Mouse (Mus musculus) right cerebral cortex, postnatal 36 days (tissue): ENCODE measurements around the gene Rnf213.
"Not testable (repeated sequence)": the region's sequence is repeated elsewhere in the genome, so short reads cannot be mapped to it uniquely, and the experiment has no call there.

Experiments used
- DNase-seq, 2 experiments: peaks; one replicate each; pipeline ENCODE4 v3.0.0; 2022; ENCODE audit warnings: low spot score in 2 of 2, mixed read lengths in 1 of 2

Gene Rnf213

DNA sequence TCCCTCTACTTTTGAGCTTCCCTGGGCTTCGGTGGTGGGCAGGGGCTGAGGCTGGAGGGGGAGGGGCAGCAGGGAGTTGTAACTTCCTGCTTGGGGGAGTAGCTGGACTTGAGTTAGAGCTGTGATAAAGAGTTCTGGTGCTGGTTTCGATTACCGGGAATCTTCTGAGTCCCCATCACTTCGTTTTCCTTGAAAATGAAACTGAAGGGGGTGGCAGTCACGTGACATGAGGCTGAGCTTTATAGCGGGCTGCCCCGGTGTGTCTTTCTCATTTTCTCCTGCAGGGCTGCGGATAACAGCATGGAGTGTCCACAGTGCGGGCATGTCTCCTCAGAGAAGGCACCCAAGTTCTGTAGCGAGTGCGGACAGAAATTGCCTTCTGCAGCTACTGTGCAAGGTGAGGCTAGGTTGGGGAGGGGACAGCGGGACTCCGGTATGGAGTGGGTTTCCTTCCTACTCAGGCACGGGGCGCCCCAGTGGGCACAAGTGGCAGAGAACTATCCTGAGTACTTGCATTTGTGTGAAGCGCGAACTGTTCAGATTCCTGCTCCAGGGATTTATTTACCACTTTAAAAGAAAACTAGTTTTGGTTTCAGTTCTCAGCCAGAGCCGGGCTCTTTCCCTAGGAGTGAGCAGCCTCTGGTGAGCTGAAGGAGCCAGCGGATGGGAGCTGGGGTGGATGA is at the start of gene Rnf213:
TSS of gene Rnf213 (plus strand) at position 301 of the 683 bp plus-strand sequence.
- DNase-seq = peak in 1 of 2 experiments; percentile 11

GRCm38 (mm10) chr11:119344178-119344577 is 48.7 kb upstream of the Rnf213 start:
- no peak for DNase-seq

- DNase-seq = no peak
These were observed 48.0 kb upstream of the Rnf213 start for GRCm38 (mm10) chr11:119344865-119345264.

GRCm38 (mm10) chr11:119347125-119347524 is 45.8 kb upstream of the Rnf213 start:
- DNase-seq = no peak

GRCm38 (mm10) chr11:119352113-119352512 is 40.8 kb upstream of the Rnf213 start:
- no peak for DNase-seq

- DNase-seq = no peak
These were observed 39.0 kb upstream of the Rnf213 start for GRCm38 (mm10) chr11:119353946-119354345.

- DNase-seq = peak in 1 of 2 experiments; percentile 7
These were observed 38.0 kb upstream of the Rnf213 start for GRCm38 (mm10) chr11:119354798-119355442.

DNA sequence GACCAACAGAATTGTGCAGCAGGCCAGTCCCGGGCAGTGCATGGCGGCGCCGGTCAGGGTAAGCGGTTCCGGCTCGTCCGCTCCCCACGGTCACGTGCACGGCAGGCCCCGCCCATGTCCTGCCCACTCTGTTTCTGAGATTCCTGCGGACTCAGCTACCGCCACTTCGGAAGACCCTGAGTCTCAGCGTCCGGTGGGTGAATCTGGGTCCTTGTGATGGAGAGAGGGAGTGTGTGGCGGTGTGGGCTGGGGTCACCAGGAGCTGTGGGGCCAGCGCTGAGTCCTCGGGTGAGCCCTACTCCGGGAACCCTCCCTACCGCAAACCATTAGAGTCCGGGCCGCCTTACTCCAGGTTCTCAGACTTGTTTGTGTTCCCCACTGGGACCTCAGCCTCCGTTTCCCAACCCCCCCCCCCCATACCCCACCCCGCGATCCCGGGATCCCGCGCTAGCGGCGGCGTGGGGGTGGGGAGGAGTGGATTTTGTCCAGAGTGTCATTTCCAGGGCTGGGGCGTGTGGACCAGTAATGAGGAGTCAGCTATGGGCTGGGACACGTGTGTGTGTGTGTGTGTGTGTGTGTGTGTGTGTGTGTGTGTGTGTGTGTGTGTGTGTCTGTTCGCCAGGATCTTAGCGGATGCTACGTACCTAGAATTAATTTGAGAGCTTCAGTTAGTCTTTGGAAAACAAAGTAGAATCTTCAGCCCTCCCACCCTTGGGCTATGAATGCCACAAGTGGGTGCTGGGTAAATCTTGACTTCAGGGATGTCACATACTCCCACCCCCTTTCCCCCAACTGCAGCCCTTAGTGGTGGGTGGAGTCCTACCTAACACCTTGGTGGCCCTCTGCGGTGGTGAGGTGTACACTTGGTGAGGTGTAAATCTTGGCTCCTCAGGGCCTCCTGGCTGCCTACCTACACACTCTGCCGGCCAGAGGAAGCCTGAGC is 37.2 kb upstream of the Rnf213 start, which contains the start of the genes Sgsh and Slc26a11:
TSS of gene Sgsh (minus strand) at position 94 of the 943 bp plus-strand sequence.
TSS of gene Slc26a11 (plus strand) at position 115 of the 943 bp plus-strand sequence.
- peak; percentile 66 to 69 for DNase-seq

GRCm38 (mm10) chr11:119359089-119359488 is 33.8 kb upstream of the Rnf213 start:
- no peak for DNase-seq

GRCm38 (mm10) chr11:119362769-119363533 is 29.9 kb upstream of the Rnf213 start:
- DNase-seq = no peak

- peak in 1 of 2 experiments; percentile 26 for DNase-seq
These were observed 29.3 kb upstream of the Rnf213 start for GRCm38 (mm10) chr11:119363534-119364145.

DNA sequence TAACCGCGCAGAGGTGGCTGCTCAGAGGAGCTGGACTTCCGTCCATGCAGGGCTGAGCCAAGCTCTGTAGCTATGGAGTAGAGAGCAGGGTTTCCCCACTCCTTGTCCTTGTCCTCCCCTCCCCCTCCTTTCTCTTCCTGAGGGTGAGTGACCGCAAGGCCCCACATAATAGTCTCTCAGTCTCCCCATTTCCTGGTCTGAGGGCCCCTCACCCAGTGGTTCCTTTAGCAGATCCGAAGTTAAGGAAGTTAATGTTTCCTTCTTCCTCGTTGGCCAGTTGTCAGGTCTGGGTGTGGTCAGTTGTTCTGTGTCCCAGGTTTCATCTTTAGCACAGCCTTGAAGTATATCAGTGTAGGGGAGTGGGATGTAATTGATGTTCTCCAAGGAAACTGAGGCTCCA is 17.5 kb upstream of the Rnf213 start:
- no peak for DNase-seq

DNA sequence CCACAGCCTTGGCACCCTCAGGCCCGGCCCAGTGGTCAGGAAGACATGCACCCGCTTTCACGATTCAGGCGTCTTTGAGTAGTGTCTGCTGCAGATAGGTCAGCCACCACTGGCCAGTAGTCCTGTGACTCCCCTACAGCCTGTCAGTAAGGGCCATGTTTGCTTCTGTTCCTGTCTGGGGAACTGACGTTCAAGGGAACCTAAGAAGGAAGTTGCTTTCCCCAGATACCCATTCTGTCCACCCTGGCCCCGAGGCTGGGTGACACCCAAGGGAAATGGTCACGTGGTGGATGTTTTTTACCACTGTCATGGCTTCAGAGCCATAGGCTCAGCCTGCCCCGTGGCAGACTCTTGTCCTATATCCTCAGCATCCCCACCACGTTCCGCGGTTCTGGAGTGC is 15.6 kb upstream of the Rnf213 start:
- DNase-seq = no peak

- DNase-seq = no peak
These were observed 14.3 kb upstream of the Rnf213 start for GRCm38 (mm10) chr11:119378551-119378950.

DNA sequence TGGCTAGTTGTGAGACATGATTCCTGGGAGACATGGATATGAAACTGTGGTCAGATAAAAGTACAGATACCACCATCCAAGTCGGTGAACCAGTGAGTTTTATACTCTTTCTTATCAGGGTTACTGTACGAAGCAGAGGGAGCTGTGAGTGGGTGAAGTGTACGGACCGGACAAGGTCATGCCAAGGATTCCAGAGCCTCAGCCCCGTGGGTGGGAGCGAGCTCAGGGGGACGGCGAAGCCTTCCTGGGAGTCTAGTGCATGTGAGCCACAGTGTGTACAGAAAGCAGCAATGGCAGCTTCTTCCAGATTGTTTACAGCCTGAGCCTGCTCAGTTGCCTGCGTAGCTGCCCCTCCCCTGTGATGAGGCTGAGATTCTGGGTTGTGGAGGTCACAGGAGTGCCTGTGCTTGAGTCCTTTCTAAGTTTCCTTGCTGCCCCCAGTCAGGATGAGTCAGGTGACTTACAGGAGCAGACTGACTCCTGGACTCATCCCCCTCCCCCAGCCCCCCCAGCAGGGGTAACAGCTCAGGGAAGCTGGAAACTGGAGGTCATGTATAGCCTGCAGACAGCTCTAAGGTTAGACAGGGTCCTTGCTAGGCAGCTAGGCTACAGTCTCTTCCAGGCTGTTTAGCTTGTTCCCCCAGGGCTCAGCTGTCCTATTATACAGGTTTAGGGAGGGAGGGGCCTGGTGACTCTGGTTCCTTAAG is 11.1 kb upstream of the Rnf213 start:
- no peak for DNase-seq

DNA sequence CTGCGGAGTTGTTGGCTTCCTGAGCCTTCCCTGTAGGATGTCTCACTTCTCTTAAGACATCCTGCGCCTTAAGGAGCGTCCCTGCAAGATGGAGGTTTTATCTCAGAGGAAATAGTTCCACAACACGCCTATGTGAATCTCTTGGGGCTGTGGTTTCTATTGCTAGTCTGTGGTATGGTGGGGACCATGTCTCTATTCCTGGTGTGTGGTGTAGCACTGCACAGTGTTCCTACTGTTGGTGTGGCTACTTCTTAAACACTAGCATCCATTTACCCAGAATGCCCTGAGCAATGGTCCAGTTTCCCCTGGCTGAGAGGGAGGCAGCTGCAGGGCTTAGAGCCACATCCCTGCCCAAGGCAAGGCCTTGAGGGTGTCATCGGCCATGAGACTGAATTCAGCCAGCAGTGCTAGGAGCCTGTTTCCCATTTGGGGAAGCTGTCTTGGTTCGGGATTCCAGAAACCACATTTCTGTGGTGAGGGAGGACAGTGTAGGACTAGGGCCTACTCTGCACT is 10.5 kb upstream of the Rnf213 start:
- DNase-seq = no peak

GRCm38 (mm10) chr11:119384904-119385303 is 8.0 kb upstream of the Rnf213 start:
- no peak for DNase-seq

- DNase-seq = no peak
These were observed 6.6 kb upstream of the Rnf213 start for GRCm38 (mm10) chr11:119386306-119386705.

GRCm38 (mm10) chr11:119387273-119387672 is 5.6 kb upstream of the Rnf213 start:
- DNase-seq = not testable (repeated sequence)

GRCm38 (mm10) chr11:119389851-119390270 is 3.0 kb upstream of the Rnf213 start:
- DNase-seq = peak; percentile 5 to 20
